Mouse (Mus musculus) CH12F3 (cell line): ENCODE measurements around the gene Trpc3.
"Not testable (repeated sequence)": the region's sequence is repeated elsewhere in the genome, so short reads cannot be mapped to it uniquely, and the experiment has no call there.

ENCODE experiments used
- in situ Hi-C: fragments of 300-500 bp; cut with MboI; formaldehyde crosslinking; loops from 2 replicates; pipeline ENCODE4 v1.14.3; 2020; ENCODE audit warnings: low sequenced_read_pairs

The Trpc3 gene

DNA sequence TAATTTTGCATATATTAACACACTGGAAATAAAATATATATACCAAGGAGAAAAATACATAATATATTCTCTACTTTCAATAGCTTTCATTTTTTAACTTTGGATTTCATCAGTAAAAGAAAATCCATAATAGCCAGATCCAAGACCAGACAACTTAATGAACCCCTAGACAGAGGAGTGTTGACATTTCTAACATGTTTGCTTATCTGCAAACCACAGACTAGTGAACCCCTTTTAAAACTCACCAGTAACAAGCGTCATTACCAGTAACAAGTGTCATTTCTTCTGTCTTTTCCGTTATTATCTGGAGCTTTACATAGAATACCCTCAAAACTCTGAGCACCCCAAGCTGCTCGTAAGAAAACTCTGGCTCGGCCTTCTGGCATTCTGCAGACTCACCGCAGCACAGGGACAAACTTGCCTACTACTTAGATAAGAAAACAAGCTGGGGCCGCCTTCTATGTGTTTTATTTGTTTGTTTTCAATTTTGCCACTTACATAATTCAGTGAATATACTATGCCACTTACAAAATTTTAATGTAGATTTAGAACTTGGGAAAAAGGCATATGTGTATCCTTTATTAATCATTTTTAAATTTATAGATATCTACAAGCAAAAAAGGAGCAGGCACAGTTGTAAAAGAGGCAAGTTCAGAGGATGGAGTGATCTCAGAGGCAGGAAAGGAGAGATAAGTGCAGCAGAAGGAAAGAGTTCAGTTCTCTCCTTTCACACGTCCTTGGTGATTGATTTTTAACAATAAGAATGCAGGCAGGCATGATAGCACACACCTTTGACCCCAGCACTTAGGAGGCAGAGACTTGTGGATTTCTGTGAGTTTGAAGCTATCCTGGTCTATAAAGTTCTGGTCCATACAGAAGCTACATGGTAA is 83.8 kb downstream of the Trpc3 start:
- in situ Hi-C loops, result no loop called here

DNA sequence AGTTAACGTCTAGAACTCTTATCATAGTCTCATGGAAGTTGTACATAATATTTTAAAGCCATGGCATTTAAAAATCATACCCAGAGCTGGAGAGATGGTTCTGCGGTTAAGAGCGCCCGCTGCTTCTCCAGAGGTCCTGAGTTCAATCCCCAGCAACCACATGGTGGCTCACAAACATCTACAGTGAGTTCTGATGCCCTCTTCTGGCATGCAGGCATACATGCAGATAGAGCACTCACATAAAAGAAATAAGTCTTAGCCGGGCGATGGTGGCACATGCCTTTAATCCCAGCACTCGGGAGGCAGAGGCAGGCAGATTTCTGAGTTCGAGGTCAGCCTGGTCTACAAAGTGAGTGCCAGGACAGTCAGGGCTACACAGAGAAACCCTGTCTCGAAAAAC is 90.2 kb downstream of the Trpc3 start:
- in situ Hi-C loops, result not testable (repeated sequence)

DNA sequence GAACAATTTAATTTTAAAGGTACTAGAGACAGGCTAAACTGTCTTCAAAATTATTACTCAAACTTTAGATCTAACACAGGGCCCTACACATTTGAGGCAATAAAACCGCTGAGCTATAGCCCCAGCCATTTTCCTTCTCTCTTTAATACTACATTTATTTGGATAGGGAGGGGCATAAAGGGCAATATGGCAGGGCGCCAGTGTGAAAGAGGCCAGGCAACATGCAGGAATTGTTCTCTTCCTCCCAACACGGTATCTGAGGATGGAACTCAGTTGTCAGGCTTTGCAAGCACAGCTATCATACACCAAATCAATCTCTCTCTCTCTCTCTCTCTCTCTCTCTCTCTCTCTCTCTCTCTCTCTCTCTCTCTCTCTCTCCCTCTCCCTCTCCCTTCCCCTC is 91.2 kb downstream of the Trpc3 start:
- in situ Hi-C loops, result no loop called here

DNA sequence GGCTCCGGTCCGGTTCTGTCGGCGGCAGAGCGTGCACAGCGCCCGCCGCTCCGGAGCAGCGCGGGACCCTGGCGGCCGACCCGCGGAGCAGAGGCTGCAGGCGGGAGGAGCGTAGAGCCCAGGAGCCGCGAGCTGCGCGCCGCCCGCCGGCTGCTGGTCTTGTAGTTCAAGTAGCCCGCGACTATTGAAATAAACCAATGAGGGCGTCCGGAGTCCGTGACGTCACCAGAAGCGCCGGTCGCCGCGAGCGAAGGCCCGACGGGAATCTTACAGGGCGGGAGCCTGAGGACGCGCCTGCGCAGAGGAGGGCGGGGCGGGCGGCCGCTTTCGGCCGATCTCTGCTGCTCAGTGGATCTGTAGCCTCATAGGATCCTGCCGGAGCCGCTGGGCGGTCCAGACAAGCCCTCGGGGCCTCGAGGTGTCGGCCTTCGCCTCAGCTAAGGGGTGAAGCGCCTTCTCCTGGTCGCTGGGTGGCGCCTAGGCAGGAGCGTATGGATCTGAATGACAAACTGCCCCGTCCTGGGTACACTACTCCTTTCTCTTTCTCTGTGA is 118.1 kb downstream of the Trpc3 start, which contains the start of gene Ccna2:
Ccna2 (minus strand) TSS at position 324 of the 552 bp plus-strand sequence.
- in situ Hi-C loops, result no loop called here

DNA sequence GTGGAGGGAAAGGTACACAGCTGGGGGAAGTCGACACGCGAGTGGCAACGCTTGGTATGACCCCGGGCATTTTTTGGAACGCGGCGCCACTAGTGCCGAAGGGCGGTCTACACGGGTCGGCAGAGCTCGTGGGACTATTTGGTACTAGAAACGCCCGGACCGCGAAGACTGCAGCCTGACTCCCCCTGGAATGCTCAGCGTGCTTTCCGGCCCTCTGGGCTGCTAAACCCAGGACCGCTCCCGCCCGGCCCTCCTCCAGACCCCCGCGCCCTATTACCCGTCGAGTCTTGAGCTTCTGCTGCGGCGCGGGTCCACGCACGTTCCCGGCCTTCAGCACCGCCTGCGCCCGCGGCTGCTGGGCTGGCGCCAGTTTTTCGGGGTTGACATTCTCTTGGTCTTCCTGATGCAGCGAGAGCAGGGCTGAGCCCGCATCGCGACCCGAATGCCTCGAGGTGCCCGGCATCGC is 118.6 kb downstream of the Trpc3 start:
- in situ Hi-C loops, result no loop called here
